Mouse (Mus musculus) MEL (cell line): ENCODE results near the gene Lgi2. TPM values are rescaled to one million over a fixed set of nuclear protein-coding genes. Genes with fewer than 3 reads are reported as not detected.

Experiments used
- DNase-seq: peaks from one replicate; pipeline ENCODE4 v3.0.0; 2011; ENCODE audit warnings: low read depth, low spot score
- H3K27ac ChIP-seq: 2 replicates; pipeline ENCODE4 v1.5.1; 2012; ENCODE audit warnings: low read depth, mild to moderate bottlenecking, control low read depth, low read length, moderate library complexity; ENCODE audit not compliant: control insufficient read depth
- H3K27me3 ChIP-seq, 2 experiments: fragments of 150-350 bp in 1 of 2; sonication (generic) in 1 of 2; 2 replicates each; pipeline ENCODE4 v1.6.1; 2012; ENCODE audit warnings: low read length in 2 of 2, mild to moderate bottlenecking in 2 of 2, improper control_type of control experiment in 1 of 2, moderate library complexity in 1 of 2; ENCODE audit not compliant: insufficient read depth in 2 of 2, control insufficient read depth in 1 of 2
- H3K36me3 ChIP-seq, 2 experiments: 2 replicates each; pipeline ENCODE4 v1.6.1; 2012 to 2014; ENCODE audit warnings: low read length in 2 of 2, improper control_type of control experiment in 1 of 2, inconsistent platforms in 1 of 2, mild to moderate bottlenecking in 1 of 2; ENCODE audit not compliant: insufficient read depth in 2 of 2, control insufficient read depth in 1 of 2
- H3K4me1 ChIP-seq, 2 experiments: fragments of 150-350 bp in 1 of 2; sonication (generic) in 1 of 2; 2 replicates each; pipeline ENCODE4 v1.6.1; 2012; ENCODE audit warnings: low read length in 2 of 2, improper control_type of control experiment in 1 of 2, mild to moderate bottlenecking in 1 of 2; ENCODE audit not compliant: insufficient read depth in 2 of 2, control insufficient read depth in 1 of 2
- H3K4me3 ChIP-seq, 2 experiments: fragments of 150-350 bp in 1 of 2; sonication (generic) in 1 of 2; 2 replicates each; pipeline ENCODE4 v1.5.1; 2012; ENCODE audit warnings: low read depth in 2 of 2, low read length in 2 of 2, mild to moderate bottlenecking in 2 of 2, moderate library complexity in 2 of 2, control low read depth in 1 of 2, improper control_type of control experiment in 1 of 2; ENCODE audit not compliant: control insufficient read depth in 1 of 2, insufficient read depth in 1 of 2
- H3K79me2 ChIP-seq: 2 replicates; pipeline ENCODE4 v1.6.1; 2012; ENCODE audit warnings: mild to moderate bottlenecking, low read length, moderate library complexity; ENCODE audit not compliant: control insufficient read depth, poor library complexity, insufficient read depth
- H3K9ac ChIP-seq: 2 replicates; pipeline ENCODE4 v1.6.1; 2012; ENCODE audit warnings: low read depth, mild to moderate bottlenecking, control low read depth, low read length, moderate library complexity; ENCODE audit not compliant: control insufficient read depth, poor library complexity, severe bottlenecking
- H3K9me3 ChIP-seq: fragments of 150-350 bp; sonication (generic); replicated peaks from 2 replicates; pipeline ENCODE4 v1.6.1; 2012; ENCODE audit warnings: mild to moderate bottlenecking, low read length, improper control_type of control experiment, moderate library complexity; ENCODE audit not compliant: insufficient read depth
- BHLHE40 ChIP-seq: IDR thresholded peaks from 2 replicates; pipeline ENCODE4 v1.6.1; 2012; ENCODE audit warnings: low read depth, mild to moderate bottlenecking, inconsistent platforms, low read length, improper control_type of control experiment, borderline replicate concordance
- CHD1 ChIP-seq: IDR thresholded peaks from 2 replicates; pipeline ENCODE4 v1.6.1; 2012; ENCODE audit warnings: low read depth, mild to moderate bottlenecking, inconsistent platforms, low read length, improper control_type of control experiment
- CHD2 ChIP-seq: IDR thresholded peaks from 2 replicates; pipeline ENCODE4 v1.6.1; 2011; ENCODE audit warnings: low read length, improper control_type of control experiment
- CTCF ChIP-seq, 3 experiments: IDR thresholded peaks in 2 of 3; conservative IDR thresholded peaks in 1 of 3; 2 replicates each; pipeline ENCODE4 v1.5.1; 2011 to 2012; ENCODE audit warnings: low read length in 3 of 3, low read depth in 2 of 3, mild to moderate bottlenecking in 2 of 3, improper control_type of control experiment in 1 of 3, inconsistent platforms in 1 of 3, mixed read lengths in 1 of 3, moderate library complexity in 1 of 3; ENCODE audit not compliant: control insufficient read depth in 1 of 3, insufficient read depth in 1 of 3, poor library complexity in 1 of 3, severe bottlenecking in 1 of 3
- ELF1 ChIP-seq: IDR thresholded peaks from 2 replicates; pipeline ENCODE4 v1.6.1; 2014; ENCODE audit warnings: low read depth, mild to moderate bottlenecking, inconsistent platforms, low read length, improper control_type of control experiment, moderate library complexity
- EP300 ChIP-seq, 2 experiments: IDR thresholded peaks; 2 replicates each; pipeline ENCODE4 v1.6.1; 2011; ENCODE audit warnings: improper control_type of control experiment in 2 of 2, low read length in 2 of 2, low read depth in 1 of 2, mild to moderate bottlenecking in 1 of 2
- ETS1 ChIP-seq: IDR thresholded peaks from 2 replicates; pipeline ENCODE4 v1.6.1; 2012; ENCODE audit warnings: low read depth, mild to moderate bottlenecking, inconsistent platforms, low read length, improper control_type of control experiment, moderate library complexity
- GATA1 ChIP-seq: IDR thresholded peaks from 2 replicates; pipeline ENCODE4 v1.6.1; 2011; ENCODE audit warnings: low read depth, low read length, improper control_type of control experiment
- HCFC1 ChIP-seq: IDR thresholded peaks from 2 replicates; pipeline ENCODE4 v1.6.1; 2012; ENCODE audit warnings: low read depth, mild to moderate bottlenecking, inconsistent platforms, low read length, improper control_type of control experiment, moderate library complexity
- MAX ChIP-seq: IDR thresholded peaks from 2 replicates; pipeline ENCODE4 v1.6.1; 2011; ENCODE audit warnings: low read length, improper control_type of control experiment
- MAZ ChIP-seq: IDR thresholded peaks from 2 replicates; pipeline ENCODE4 v1.6.1; 2012; ENCODE audit warnings: low read depth, mild to moderate bottlenecking, inconsistent platforms, low read length, improper control_type of control experiment
- MEF2A ChIP-seq: IDR thresholded peaks from 2 replicates; pipeline ENCODE4 v1.6.1; 2014; ENCODE audit warnings: low read depth, mild to moderate bottlenecking, inconsistent platforms, low read length, improper control_type of control experiment; ENCODE audit not compliant: poor library complexity, insufficient replicate concordance, severe bottlenecking; ENCODE audit errors: extremely low read depth
- NRF1 ChIP-seq: IDR thresholded peaks from 2 replicates; pipeline ENCODE4 v1.6.1; 2014; ENCODE audit warnings: low read depth, mild to moderate bottlenecking, inconsistent platforms, low read length, improper control_type of control experiment, moderate library complexity; ENCODE audit not compliant: poor library complexity, insufficient read depth, severe bottlenecking
- POLR2A ChIP-seq, 2 experiments: IDR thresholded peaks; 2 replicates each; pipeline ENCODE4 v1.6.1; 2011 to 2012; ENCODE audit warnings: low read length in 2 of 2, mild to moderate bottlenecking in 2 of 2, control low read depth in 1 of 2, improper control_type of control experiment in 1 of 2, low read depth in 1 of 2, moderate library complexity in 1 of 2; ENCODE audit not compliant: control insufficient read depth in 1 of 2, insufficient read depth in 1 of 2, poor library complexity in 1 of 2
- RAD21 ChIP-seq: IDR thresholded peaks from 2 replicates; pipeline ENCODE4 v1.6.1; 2011; ENCODE audit warnings: mild to moderate bottlenecking, low read depth, low read length, improper control_type of control experiment
- RCOR1 ChIP-seq: IDR thresholded peaks from 2 replicates; pipeline ENCODE4 v1.6.1; 2012; ENCODE audit warnings: low read depth, mild to moderate bottlenecking, inconsistent platforms, low read length, improper control_type of control experiment
- SIN3A ChIP-seq: IDR thresholded peaks from 2 replicates; pipeline ENCODE4 v1.6.1; 2012; ENCODE audit warnings: low read length, improper control_type of control experiment, inconsistent platforms
- SMC3 ChIP-seq: IDR thresholded peaks from 2 replicates; pipeline ENCODE4 v1.6.1; 2011; ENCODE audit warnings: low read depth, low read length, improper control_type of control experiment
- TAL1 ChIP-seq: IDR thresholded peaks from 2 replicates; pipeline ENCODE4 v1.6.1; 2012; ENCODE audit warnings: mild to moderate bottlenecking, inconsistent platforms, low read length, moderate library complexity, mixed read lengths
- USF2 ChIP-seq, 2 experiments: IDR thresholded peaks; 2 replicates each; pipeline ENCODE4 v1.6.1; 2011 to 2012; ENCODE audit warnings: improper control_type of control experiment in 2 of 2, low read length in 2 of 2, borderline replicate concordance in 1 of 2, inconsistent platforms in 1 of 2, low read depth in 1 of 2, mild to moderate bottlenecking in 1 of 2; ENCODE audit not compliant: insufficient read depth in 1 of 2
- ZC3H11A ChIP-seq: IDR thresholded peaks from 2 replicates; pipeline ENCODE4 v1.6.1; 2012; ENCODE audit warnings: low read depth, mild to moderate bottlenecking, inconsistent platforms, low read length, improper control_type of control experiment
- ZKSCAN1 ChIP-seq: IDR thresholded peaks from 2 replicates; pipeline ENCODE4 v1.6.1; 2012; ENCODE audit warnings: low read depth, mild to moderate bottlenecking, inconsistent platforms, low read length, improper control_type of control experiment, moderate library complexity
- ZMIZ1 ChIP-seq: IDR thresholded peaks from 2 replicates; pipeline ENCODE4 v1.6.1; 2012; ENCODE audit warnings: low read depth, mild to moderate bottlenecking, inconsistent platforms, low read length, improper control_type of control experiment, moderate library complexity
- ZNF384 ChIP-seq: IDR thresholded peaks from 2 replicates; pipeline ENCODE4 v1.6.1; 2012; ENCODE audit warnings: low read depth, mild to moderate bottlenecking, inconsistent platforms, low read length, improper control_type of control experiment
- polyA plus RNA-seq, 2 experiments: library from polyadenylated mRNA; stranded (reverse) in 1 of 2; unstranded in 1 of 2; fragments of >175 nt in 1 of 2; fragments of >200 nt in 1 of 2; gene quantifications; 2 replicates each; pipeline versions ENCODE4 v1.2.1 to v1.2.4; 2012; ENCODE audit warnings: low replicate concordance in 2 of 2, low read depth in 1 of 2; ENCODE audit not compliant: insufficient read length in 2 of 2, insufficient read depth in 1 of 2, missing spikeins in 1 of 2
- total RNA-seq: library from RNA; depleted of rRNA; stranded (reverse); fragments of 300-350 nt; gene quantifications from 2 replicates; pipeline ENCODE4 v1.2.3, GENCODE M21; 2012

Gene Lgi2
- total and polyA plus RNA-seq, 3 experiments: not detected

- peak; percentile 14 for DNase-seq
- TF ChIP-seq MAZ (no peak), EP300 (IDR thresholded peaks at IDR 0.05; ENCODE audit: low read depth in 1 of 2, low read length in 2 of 2) (no peak), MAX (no peak), ELF1 (no peak), CHD1 (no peak), GATA1 (no peak), ZC3H11A (no peak), POLR2A (IDR thresholded peaks at IDR 0.05; ENCODE audit: control insufficient read depth in 1 of 2, insufficient read depth in 1 of 2, low read depth in 1 of 2, low read length in 2 of 2, poor library complexity in 1 of 2) (no peak), HCFC1 (no peak), ETS1 (no peak), USF2 (IDR thresholded peaks at IDR 0.05; ENCODE audit: borderline replicate concordance in 1 of 2, insufficient read depth in 1 of 2, low read depth in 1 of 2, low read length in 2 of 2) (no peak), ZMIZ1 (no peak), SMC3 (peak; percentile 23; the same call in 1 of the 2 replicates), RCOR1 (no peak), CHD2 (no peak), NRF1 (no peak), CTCF (IDR thresholded peaks at IDR 0.05 in 2 of 3, conservative IDR thresholded peaks at IDR 0.05 in 1 of 3; ENCODE audit: control insufficient read depth in 1 of 3, insufficient read depth in 1 of 3, low read depth in 2 of 3, low read length in 3 of 3, poor library complexity in 1 of 3, severe bottlenecking in 1 of 3) (peak in 1 of 3 experiments; percentile 13; a peak in 1 of 6 replicates), ZKSCAN1 (no peak), MEF2A (no peak), ZNF384 (no peak), SIN3A (no peak), RAD21 (peak; percentile 13), BHLHE40 (no peak), TAL1 (no peak)
- no peaks in the 10 kb centered on the region for H3K27me3 ChIP-seq
- H3K9ac ChIP-seq: no peak overlapping the region
- no peaks in the 10 kb centered on the region for H3K36me3 ChIP-seq
- no peaks in the 10 kb centered on the region for H3K4me1 ChIP-seq
- no peaks in the 10 kb centered on the region for H3K9me3 ChIP-seq
- H3K27ac ChIP-seq: no peak overlapping the region
- no peaks in the 10 kb centered on the region for H3K79me2 ChIP-seq
- H3K4me3 ChIP-seq: no peak overlapping the region
Measured at GRCm38 (mm10) chr5:52572572-52572971, 6.3 kb upstream of the Lgi2 start.
